Comparison of ENCODE assay signal across 9 mouse cellular contexts in genomic region chr17:27881518-27881917, GRCm38 (mm10). TPM values are rescaled to one million over a fixed set of nuclear protein-coding genes. Genes with fewer than 3 reads are reported as not detected.
A peak's percentile ranks its signal among the peaks of the same experiment; 100 is the strongest.
DNase-seq lines count a peak whose midpoint lies in the region; ATAC-seq and TF ChIP-seq lines count a peak whose summit lies in the region.
"Had no signal": no experiment of that assay in that cellular context is flagged by ENCODE, and none has a peak within 500 bp of the region (broad histone marks: within the 10 kb centered on the region; RNA-seq: fewer than 3 reads in every experiment).

No protein-coding gene starts in this region.

- no peak for ATAC-seq in limb, embryonic 14.5 days (ENCODE audit: low FRiP score, low read depth)

- no peaks in the 10 kb centered on the region for H3K4me1 ChIP-seq in limb, embryonic 14.5 days (ENCODE audit: control insufficient read depth, insufficient read depth, low read length)
- H3K4me1 ChIP-seq in limb, embryonic 10.5 days = no peaks in the 10 kb centered on the region
- no peaks in the 10 kb centered on the region for H3K4me1 ChIP-seq in embryonic fibroblast, embryonic 13.5 days (ENCODE audit: control insufficient read depth, insufficient read depth, low read length)
- H3K4me1 ChIP-seq: neural tube, embryonic 13.5 days had no signal

- WGBS in limb, embryonic 14.5 days = 70% methylated on average over 11 of the region's 11 CpGs
- 70% methylated on average over 11 of the region's 11 CpGs for WGBS in limb, embryonic 10.5 days

- H3K9ac ChIP-seq in limb, embryonic 14.5 days (ENCODE audit: low read depth, low read length, severe bottlenecking) = no peak overlapping the region
- H3K9ac ChIP-seq: neural tube, embryonic 13.5 days had no signal

- H3K4me3 ChIP-seq in limb, embryonic 14.5 days (replicated peaks; ENCODE audit: low read length) = no peak overlapping the region
- H3K4me3 ChIP-seq in limb, embryonic 10.5 days = no peak overlapping the region
- H3K4me3 ChIP-seq in embryonic fibroblast, embryonic 13.5 days (ENCODE audit: insufficient read depth, low read length) = no peak overlapping the region
- H3K4me3 ChIP-seq: neural tube, embryonic 13.5 days had no signal

- peak; percentile 40; the same call in 1 of the 2 replicates for TF ChIP-seq CTCF in embryonic fibroblast, embryonic 13.5 days (IDR thresholded peaks at IDR 0.05; ENCODE audit: borderline replicate concordance, insufficient read depth, low read length)

- no peaks in the 10 kb centered on the region for H3K27me3 ChIP-seq in limb, embryonic 14.5 days (ENCODE audit: control insufficient read depth, insufficient read depth, low read length)
- H3K27me3 ChIP-seq in limb, embryonic 10.5 days (ENCODE audit: low read depth, poor library complexity, severe bottlenecking) = no peaks in the 10 kb centered on the region
- H3K27me3 ChIP-seq: neural tube, embryonic 13.5 days had no signal

- no peaks in the 10 kb centered on the region for H3K9me3 ChIP-seq in limb, embryonic 14.5 days (ENCODE audit: control insufficient read depth, low read length)
- no peaks in the 10 kb centered on the region for H3K9me3 ChIP-seq in limb, embryonic 10.5 days (replicated peaks)
- H3K9me3 ChIP-seq: neural tube, embryonic 13.5 days had no signal

- TF ChIP-seq POLR2A in limb, embryonic 14.5 days (IDR thresholded peaks at IDR 0.05; ENCODE audit: borderline replicate concordance, extremely low read depth, insufficient read depth, insufficient read length) = no peak
- no peak for TF ChIP-seq POLR2A in embryonic fibroblast, embryonic 13.5 days (IDR thresholded peaks at IDR 0.05; ENCODE audit: low read depth, low read length)

- peaks cover 81% of the 10 kb centered on the region for H3K36me3 ChIP-seq in limb, embryonic 14.5 days (ENCODE audit: control insufficient read depth, insufficient read depth, low read length)
- peaks cover 88% of the 10 kb centered on the region for H3K36me3 ChIP-seq in limb, embryonic 10.5 days

- H3K27ac ChIP-seq in limb, embryonic 14.5 days (replicated peaks; ENCODE audit: low read depth, low read length) = no peak overlapping the region
- H3K27ac ChIP-seq in limb, embryonic 10.5 days = no peak overlapping the region
- H3K27ac ChIP-seq in embryonic fibroblast, embryonic 13.5 days (ENCODE audit: insufficient read depth, low read length) = no peak overlapping the region
- H3K27ac ChIP-seq: neural tube, embryonic 13.5 days had no signal

- peak; percentile 14 to 22 for DNase-seq in cerebellum, adult 18-20 months
- no peak for DNase-seq in cerebellum, postnatal 4 days (ENCODE audit: low spot score in 2 of 2)
- peak; percentile 33 for DNase-seq in limb, embryonic 14.5 days (ENCODE audit: low spot score)
- DNase-seq in limb, embryonic 10.5 days (ENCODE audit: low spot score) = no peak
- DNase-seq in lung, postnatal 4 days = peak; percentile 30 to 37
- no peak for DNase-seq in spleen, postnatal 14 days (ENCODE audit: low spot score in 2 of 2)
- no peak for DNase-seq in urinary bladder, adult 18-20 months (ENCODE audit: low spot score in 2 of 2)

- H3K4me2 ChIP-seq in limb, embryonic 14.5 days (replicated peaks; ENCODE audit: low read depth, low read length, severe bottlenecking) = no peak overlapping the region
- H3K4me2 ChIP-seq: neural tube, embryonic 13.5 days had no signal

RNA-seq across cellular contexts. Expression of gene Uhrf1bp1, which starts 25.3 kb away (rescaled TPM):
- polyA plus RNA-seq in limb, embryonic 14.5 days (2012; rRNA removed) = 13.5 and 15.6 TPM in 2 replicates
- polyA plus RNA-seq in limb, embryonic 14.5 days (2014; fragmentation: Nextera tagmentation; extraction: Ambion mirVana) = 8.0 TPM in 2 replicates
- 9.3 and 10.0 TPM in 2 replicates for polyA plus RNA-seq in limb, embryonic 10.5 days (2016; fragmentation: Nextera tagmentation; extraction: Ambion mirVana)
- 16.0 and 20.6 TPM in 2 replicates for polyA plus RNA-seq in embryonic fibroblast, embryonic 13.5 days (2011; ENCODE audit: insufficient read length, low read depth, missing spikeins)

RNA-seq across cellular contexts. Expression of gene Anks1, which starts 27.6 kb away (rescaled TPM):
- 40.6 and 54.4 TPM in 2 replicates for polyA plus RNA-seq in limb, embryonic 14.5 days (2012; rRNA removed)
- polyA plus RNA-seq in limb, embryonic 14.5 days (2014; fragmentation: Nextera tagmentation; extraction: Ambion mirVana) = 14.6 and 15.5 TPM in 2 replicates
- 13.3 and 15.5 TPM in 2 replicates for polyA plus RNA-seq in limb, embryonic 10.5 days (2016; fragmentation: Nextera tagmentation; extraction: Ambion mirVana)
- 9.9 and 12.7 TPM in 2 replicates for polyA plus RNA-seq in embryonic fibroblast, embryonic 13.5 days (2011; ENCODE audit: insufficient read length, low read depth, missing spikeins)

RNA-seq across cellular contexts. Expression of gene Taf11, which starts 28.1 kb away (rescaled TPM):
- 36.4 and 43.1 TPM in 2 replicates for polyA plus RNA-seq in limb, embryonic 14.5 days (2012; rRNA removed)
- 65.2 and 70.4 TPM in 2 replicates for polyA plus RNA-seq in limb, embryonic 14.5 days (2014; fragmentation: Nextera tagmentation; extraction: Ambion mirVana)
- 92.8 and 93.9 TPM in 2 replicates for polyA plus RNA-seq in limb, embryonic 10.5 days (2016; fragmentation: Nextera tagmentation; extraction: Ambion mirVana)
- 33.2 and 39.5 TPM in 2 replicates for polyA plus RNA-seq in embryonic fibroblast, embryonic 13.5 days (2011; ENCODE audit: insufficient read length, low read depth, missing spikeins)

RNA-seq across cellular contexts. Expression of gene Snrpc, which starts 43.6 kb away (rescaled TPM):
- 228 and 238 TPM in 2 replicates for polyA plus RNA-seq in limb, embryonic 14.5 days (2012; rRNA removed)
- polyA plus RNA-seq in limb, embryonic 14.5 days (2014; fragmentation: Nextera tagmentation; extraction: Ambion mirVana) = 286 and 308 TPM in 2 replicates
- polyA plus RNA-seq in limb, embryonic 10.5 days (2016; fragmentation: Nextera tagmentation; extraction: Ambion mirVana) = 425 and 451 TPM in 2 replicates
- 101 and 121 TPM in 2 replicates for polyA plus RNA-seq in embryonic fibroblast, embryonic 13.5 days (2011; ENCODE audit: insufficient read length, low read depth, missing spikeins)

Comparison
In these comparisons a context has a peak if more than half of its experiments do, and no peak if none do; other contexts are left out.
1. DNase-seq: peak in cerebellum, adult 18-20 months (2 of 2), limb, embryonic 14.5 days (single experiment) and lung, postnatal 4 days (2 of 2); none in cerebellum, postnatal 4 days (0 of 2), limb, embryonic 10.5 days (single experiment), spleen, postnatal 14 days (0 of 2) and urinary bladder, adult 18-20 months (0 of 2).